Mouse (Mus musculus): ENCODE results near the gene Med7. TPM values are rescaled to one million over a fixed set of nuclear protein-coding genes. Genes with fewer than 3 reads are reported as not detected.

The Med7 gene
- polyA plus RNA-seq, 1 experiment from 2014 or later, result 69.3 TPM

GRCm38 (mm10) chr11:46395088-46395487 is 41.6 kb upstream of the Med7 start:
- DNase-seq, result no peak
- no peak overlapping the region for H3K4me3 ChIP-seq (ENCODE audit: low read depth, low read length)
- ATAC-seq (ENCODE audit: insufficient read depth), result no peak
- no peaks in the 10 kb centered on the region for H3K27me3 ChIP-seq (ENCODE audit: insufficient read depth, low read length)
- H3K36me3 ChIP-seq (ENCODE audit: insufficient read depth), result no peaks in the 10 kb centered on the region
- no peaks in the 10 kb centered on the region for H3K9me3 ChIP-seq (ENCODE audit: low read depth, low read length)
- no peaks in the 10 kb centered on the region for H3K4me1 ChIP-seq (ENCODE audit: insufficient read depth)
- no peak overlapping the region for H3K4me2 ChIP-seq
- TF ChIP-seq CTCF (IDR thresholded peaks at IDR 0.05; ENCODE audit: low read depth), result no peak
- H3K9ac ChIP-seq, result no peak overlapping the region
- WGBS, result 65% methylated on average over 2 of the region's 2 CpGs
- H3K27ac ChIP-seq (ENCODE audit: low read depth), result no peak overlapping the region

GRCm38 (mm10) chr11:46395698-46396097 is 41.0 kb upstream of the Med7 start:
- Histone ChIP-seq H3K27ac (ENCODE audit: low read depth) (no peak overlapping the region), H3K27me3 (ENCODE audit: insufficient read depth, low read length) (no peaks in the 10 kb centered on the region), H3K4me3 (ENCODE audit: low read depth, low read length) (no peak overlapping the region), H3K4me2 (no peak overlapping the region), H3K9ac (no peak overlapping the region), H3K4me1 (ENCODE audit: insufficient read depth) (no peaks in the 10 kb centered on the region), H3K9me3 (ENCODE audit: low read depth, low read length) (no peaks in the 10 kb centered on the region), H3K36me3 (ENCODE audit: insufficient read depth) (no peaks in the 10 kb centered on the region)
- DNase-seq (no peak), ATAC-seq (ENCODE audit: insufficient read depth) (no peak)
- WGBS, result 83% methylated on average over 2 of the region's 2 CpGs
- no peak for TF ChIP-seq CTCF (IDR thresholded peaks at IDR 0.05; ENCODE audit: low read depth)

DNA sequence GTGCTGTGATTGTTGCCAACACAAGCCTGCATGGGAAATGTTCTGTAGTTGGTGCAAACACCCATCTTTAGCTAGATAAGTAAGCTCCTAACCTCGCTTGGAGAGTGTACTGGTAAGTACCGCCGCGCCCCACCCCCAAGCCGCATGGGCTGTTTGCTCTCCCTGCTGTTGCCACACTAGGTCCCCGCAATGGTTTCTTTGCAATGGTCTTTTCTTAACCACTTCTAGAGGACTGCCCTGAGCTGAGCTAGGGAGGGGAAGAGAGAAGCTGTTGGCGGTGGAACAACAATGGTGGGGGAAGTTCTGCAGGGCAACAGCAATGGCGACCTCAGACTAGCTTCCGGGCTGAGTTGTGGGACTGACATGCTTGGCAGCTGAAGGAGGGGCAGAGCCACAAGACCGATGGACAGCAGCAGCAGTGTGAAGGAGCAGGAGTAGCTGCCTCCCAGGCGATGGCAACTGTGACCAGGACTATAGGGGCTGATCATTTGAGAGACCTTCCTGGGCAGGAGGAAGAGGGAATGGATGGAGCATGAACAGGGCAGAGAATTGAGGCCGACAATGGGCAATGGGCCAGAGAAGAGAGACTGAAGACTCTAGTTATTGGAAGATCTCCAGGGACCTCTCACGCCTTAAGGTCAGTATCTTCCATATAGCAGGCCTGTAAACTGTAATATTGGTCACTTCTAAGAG is 40.4 kb upstream of the Med7 start, which contains the start of gene Fam71b:
Fam71b (plus strand) TSS at position 393 of the 693 bp plus-strand sequence.
- Histone ChIP-seq H3K36me3 (ENCODE audit: insufficient read depth) (no peaks in the 10 kb centered on the region), H3K9ac (no peak within 1 kb of the TSS), H3K27me3 (ENCODE audit: insufficient read depth, low read length) (no peaks in the 10 kb centered on the region), H3K4me3 (ENCODE audit: low read depth, low read length) (no peak within 1 kb of the TSS), H3K27ac (ENCODE audit: low read depth) (no peak within 1 kb of the TSS), H3K4me2 (no peak within 1 kb of the TSS), H3K4me1 (ENCODE audit: insufficient read depth) (no peaks in the 10 kb centered on the region), H3K9me3 (ENCODE audit: low read depth, low read length) (no peaks in the 10 kb centered on the region)
- WGBS, result 53% methylated on average over 13 of the region's 13 CpGs
- ATAC-seq (ENCODE audit: insufficient read depth), result peak; percentile 47; the same call in 1 of the 2 replicates
- TF ChIP-seq CTCF (IDR thresholded peaks at IDR 0.05; ENCODE audit: low read depth), result no peak
- DNase-seq, result peak; percentile 69

DNA sequence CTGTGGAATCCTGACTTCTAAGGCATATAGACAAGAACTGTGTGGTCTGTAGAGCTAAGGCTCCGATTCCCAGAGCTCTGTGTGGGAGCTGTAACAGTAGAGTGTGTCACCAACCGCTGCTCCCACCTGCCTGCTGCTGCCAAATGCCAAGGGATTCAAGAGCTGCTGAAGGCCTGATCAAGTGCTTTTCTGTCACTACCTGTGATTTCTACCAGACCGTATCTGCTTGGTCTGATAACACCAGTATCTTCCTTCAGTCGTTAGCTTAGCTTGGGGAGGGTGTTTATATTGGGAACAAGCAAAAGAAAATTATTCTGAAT is 39.9 kb upstream of the Med7 start:
- Histone ChIP-seq H3K9me3 (ENCODE audit: low read depth, low read length) (no peaks in the 10 kb centered on the region), H3K4me3 (ENCODE audit: low read depth, low read length) (no peak overlapping the region), H3K36me3 (ENCODE audit: insufficient read depth) (no peaks in the 10 kb centered on the region), H3K4me1 (ENCODE audit: insufficient read depth) (no peaks in the 10 kb centered on the region), H3K9ac (no peak overlapping the region), H3K4me2 (no peak overlapping the region), H3K27ac (ENCODE audit: low read depth) (no peak overlapping the region), H3K27me3 (ENCODE audit: insufficient read depth, low read length) (no peaks in the 10 kb centered on the region)
- WGBS, result 66% methylated on average over 4 of the region's 4 CpGs
- TF ChIP-seq CTCF (IDR thresholded peaks at IDR 0.05; ENCODE audit: low read depth), result no peak
- ATAC-seq (ENCODE audit: insufficient read depth) (peak; percentile 31; the same call in 1 of the 2 replicates), DNase-seq (no peak)

DNA sequence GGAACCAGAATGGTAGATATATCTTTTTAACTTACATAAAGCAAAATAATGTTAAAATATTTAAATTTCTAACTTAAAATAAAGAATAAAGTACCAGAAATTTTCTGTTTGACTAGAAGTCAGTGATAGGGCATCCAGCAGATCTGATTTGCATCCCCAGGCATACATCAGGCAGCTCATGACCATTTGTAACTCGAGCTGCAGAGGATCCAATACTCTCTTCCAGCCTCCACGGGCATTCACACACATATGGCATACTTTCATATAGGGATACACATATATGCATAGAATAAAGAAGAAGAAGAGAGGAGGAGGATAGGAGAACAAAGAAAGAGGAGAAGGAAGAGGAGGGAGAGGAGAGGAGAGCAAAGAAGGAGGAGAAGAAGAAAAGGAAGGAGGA is 38.8 kb upstream of the Med7 start:
- no peaks in the 10 kb centered on the region for H3K9me3 ChIP-seq (ENCODE audit: low read depth, low read length)
- H3K27ac ChIP-seq (ENCODE audit: low read depth), result no peak overlapping the region
- no peaks in the 10 kb centered on the region for H3K4me1 ChIP-seq (ENCODE audit: insufficient read depth)
- no peak overlapping the region for H3K4me2 ChIP-seq
- H3K36me3 ChIP-seq (ENCODE audit: insufficient read depth), result no peaks in the 10 kb centered on the region
- DNase-seq (no peak), ATAC-seq (ENCODE audit: insufficient read depth) (no peak)
- 46% methylated on average over 2 of the region's 2 CpGs for WGBS
- H3K9ac ChIP-seq, result no peak overlapping the region
- H3K27me3 ChIP-seq (ENCODE audit: insufficient read depth, low read length), result no peaks in the 10 kb centered on the region
- H3K4me3 ChIP-seq (ENCODE audit: low read depth, low read length), result no peak overlapping the region
- no peak for TF ChIP-seq CTCF (IDR thresholded peaks at IDR 0.05; ENCODE audit: low read depth)

- Histone ChIP-seq H3K4me1 (ENCODE audit: insufficient read depth) (no peaks in the 10 kb centered on the region), H3K27ac (ENCODE audit: low read depth) (no peak overlapping the region), H3K9ac (no peak overlapping the region), H3K4me2 (no peak overlapping the region), H3K4me3 (ENCODE audit: low read depth, low read length) (no peak overlapping the region), H3K36me3 (ENCODE audit: insufficient read depth) (no peaks in the 10 kb centered on the region), H3K27me3 (ENCODE audit: insufficient read depth, low read length) (no peaks in the 10 kb centered on the region), H3K9me3 (ENCODE audit: low read depth, low read length) (no peaks in the 10 kb centered on the region)
- ATAC-seq (ENCODE audit: insufficient read depth) (no peak), DNase-seq (no peak)
- TF ChIP-seq CTCF (IDR thresholded peaks at IDR 0.05; ENCODE audit: low read depth), result no peak
- whole genome bisulfite sequencing, result 78% methylated on average over 4 of the region's 4 CpGs
Observed at GRCm38 (mm10) chr11:46398473-46398872, 38.3 kb upstream of the Med7 start.

DNA sequence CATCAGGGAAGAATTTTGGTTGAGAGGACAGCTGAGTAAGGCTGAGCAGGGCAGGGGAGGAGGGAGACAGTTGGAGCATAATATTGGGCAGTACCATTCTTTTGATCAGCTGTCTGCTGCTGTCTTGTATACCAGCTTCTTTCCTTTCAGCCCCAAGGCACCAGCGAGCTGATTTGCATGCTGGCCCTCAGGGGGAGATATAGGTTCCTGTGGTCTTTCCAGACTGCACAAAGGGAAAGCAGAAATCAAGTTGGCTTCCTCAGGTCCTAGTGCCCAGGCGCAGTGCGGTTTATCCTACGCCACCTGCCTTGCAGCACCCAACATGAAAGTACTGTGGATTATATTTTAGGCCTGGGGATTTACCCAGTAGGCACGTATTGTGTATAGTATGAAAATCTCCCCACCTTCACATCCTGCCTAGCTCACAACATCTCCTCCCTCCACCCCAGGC is 37.8 kb upstream of the Med7 start:
- 71% methylated on average over 5 of the region's 5 CpGs for WGBS

More for the DNA sequence above, 37.8 kb upstream of the Med7 start:
- DNase-seq (no peak), ATAC-seq (ENCODE audit: insufficient read depth) (no peak)
- H3K4me2 ChIP-seq, result no peak overlapping the region
- no peak overlapping the region for H3K9ac ChIP-seq
- H3K27ac ChIP-seq (ENCODE audit: low read depth), result no peak overlapping the region
- H3K27me3 ChIP-seq (ENCODE audit: insufficient read depth, low read length), result no peaks in the 10 kb centered on the region
- H3K4me1 ChIP-seq (ENCODE audit: insufficient read depth), result no peaks in the 10 kb centered on the region
- no peaks in the 10 kb centered on the region for H3K36me3 ChIP-seq (ENCODE audit: insufficient read depth)
- no peak for TF ChIP-seq CTCF (IDR thresholded peaks at IDR 0.05; ENCODE audit: low read depth)
- no peak overlapping the region for H3K4me3 ChIP-seq (ENCODE audit: low read depth, low read length)
- H3K9me3 ChIP-seq (ENCODE audit: low read depth, low read length), result no peaks in the 10 kb centered on the region
